Mouse (Mus musculus) embryonic facial prominence, embryonic 13.5 days (tissue): Measurements from ENCODE around the gene Ldlr. TPM values are rescaled to one million over a fixed set of nuclear protein-coding genes. Genes with fewer than 3 reads are reported as not detected.
"Not testable (repeated sequence)": the region's sequence is repeated elsewhere in the genome, so short reads cannot be mapped to it uniquely, and the experiment has no call there.

ENCODE experiments used
- ATAC-seq: fragments of 200-750 bp; cut with Nextera tagmentation; 2 replicates; pipeline ENCODE4 v1.8.0; 2017; ENCODE audit warnings: low read depth; ENCODE audit not compliant: insufficient number of reproducible peaks, insufficient read depth, low FRiP score, low TSS enrichment
- H3K27ac ChIP-seq: fragments of 300-500 bp; sonication (generic); 2 replicates; pipeline ENCODE4 v1.5.1; 2015; ENCODE audit warnings: moderate library complexity, mild to moderate bottlenecking, inconsistent platforms
- H3K27me3 ChIP-seq: fragments of 300-500 bp; sonication (generic); 2 replicates; pipeline ENCODE4 v1.6.1; 2015; ENCODE audit warnings: mild to moderate bottlenecking, inconsistent platforms
- H3K36me3 ChIP-seq: fragments of 300-500 bp; sonication (generic); 2 replicates; pipeline ENCODE4 v1.6.1; 2015; ENCODE audit warnings: mild to moderate bottlenecking, inconsistent platforms
- H3K4me1 ChIP-seq: fragments of 300-500 bp; sonication (generic); 2 replicates; pipeline ENCODE4 v1.6.1; 2015; ENCODE audit warnings: inconsistent platforms
- H3K4me2 ChIP-seq: fragments of 300-500 bp; sonication (generic); 2 replicates; pipeline ENCODE4 v1.6.1; 2015; ENCODE audit warnings: moderate library complexity, mild to moderate bottlenecking, inconsistent platforms
- H3K4me3 ChIP-seq: fragments of 300-500 bp; sonication (generic); 2 replicates; pipeline ENCODE4 v1.5.1; 2015; ENCODE audit warnings: mild to moderate bottlenecking, inconsistent platforms
- H3K9ac ChIP-seq: fragments of 300-500 bp; sonication (generic); 2 replicates; pipeline ENCODE4 v1.6.1; 2015; ENCODE audit warnings: mild to moderate bottlenecking, inconsistent platforms
- H3K9me3 ChIP-seq: fragments of 300-500 bp; sonication (generic); 2 replicates; pipeline ENCODE4 v1.6.1; 2016; ENCODE audit warnings: inconsistent platforms
- WGBS: fragments of 180-500 bp; shearing (Covaris S2); methylation state at CpG from one replicate; pipeline ENCODE4 v1.1.7; 2015; ENCODE audit warnings: mixed read lengths; 5-methylcytosine and 5-hydroxymethylcytosine counted together
- polyA plus RNA-seq: library from polyadenylated mRNA; unstranded; fragments of >200 nt; fragmentation: Nextera tagmentation; extraction: Ambion mirVana; gene quantifications from 2 replicates; pipeline ENCODE4 v1.2.1, GENCODE M21; 2015

The Ldlr gene
- polyA plus RNA-seq, 1 experiment from 2014 or later, result 37.3 TPM

DNA sequence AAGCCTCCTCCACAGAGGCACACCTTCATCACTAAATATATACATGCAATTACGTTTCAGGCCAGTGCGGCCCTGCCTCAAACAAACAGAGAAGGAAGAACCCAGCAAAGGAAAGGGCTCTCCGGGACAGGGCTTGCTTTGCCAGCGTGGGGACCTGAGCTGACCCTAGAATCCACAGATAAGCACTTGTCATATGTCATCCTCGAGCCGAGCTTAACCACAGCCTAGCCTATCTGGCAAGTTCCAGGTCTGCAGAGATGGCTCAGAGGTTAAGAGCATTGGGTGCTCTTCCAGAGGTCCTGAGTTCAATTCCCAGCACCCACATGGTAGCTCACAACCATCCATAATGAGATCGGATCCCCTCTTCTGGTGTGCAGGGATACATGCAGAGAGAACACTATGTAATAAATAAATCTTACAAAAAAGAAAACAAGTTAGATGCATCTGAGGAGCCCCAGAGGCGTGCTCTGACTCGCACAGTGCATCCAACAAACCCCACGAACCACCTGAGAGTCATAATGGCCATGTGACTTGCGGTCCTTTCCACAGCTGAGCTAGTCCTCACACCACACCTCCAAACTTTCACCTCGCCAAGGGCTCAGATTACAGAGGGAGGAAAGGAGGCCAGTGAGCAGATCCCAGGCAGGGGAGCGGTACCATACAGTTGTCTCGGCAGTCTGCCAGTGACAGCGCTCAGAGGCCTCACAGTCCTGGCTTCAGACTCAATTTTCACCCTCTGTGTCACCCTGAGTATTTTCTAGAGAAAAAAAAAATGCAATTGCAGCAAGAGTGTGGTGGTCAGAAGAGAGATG lies 58.6 kb downstream of the Ldlr start:
- 78% methylated on average over 15 of the region's 15 CpGs for WGBS
- no peak for ATAC-seq
- Histone ChIP-seq H3K27me3 (no peaks in the 10 kb centered on the region), H3K9ac (no peak overlapping the region), H3K4me1 (no peaks in the 10 kb centered on the region), H3K4me2 (no peak overlapping the region), H3K36me3 (peaks cover 86% of the 10 kb centered on the region), H3K27ac (no peak overlapping the region), H3K4me3 (no peak overlapping the region), H3K9me3 (no peaks in the 10 kb centered on the region)

DNA sequence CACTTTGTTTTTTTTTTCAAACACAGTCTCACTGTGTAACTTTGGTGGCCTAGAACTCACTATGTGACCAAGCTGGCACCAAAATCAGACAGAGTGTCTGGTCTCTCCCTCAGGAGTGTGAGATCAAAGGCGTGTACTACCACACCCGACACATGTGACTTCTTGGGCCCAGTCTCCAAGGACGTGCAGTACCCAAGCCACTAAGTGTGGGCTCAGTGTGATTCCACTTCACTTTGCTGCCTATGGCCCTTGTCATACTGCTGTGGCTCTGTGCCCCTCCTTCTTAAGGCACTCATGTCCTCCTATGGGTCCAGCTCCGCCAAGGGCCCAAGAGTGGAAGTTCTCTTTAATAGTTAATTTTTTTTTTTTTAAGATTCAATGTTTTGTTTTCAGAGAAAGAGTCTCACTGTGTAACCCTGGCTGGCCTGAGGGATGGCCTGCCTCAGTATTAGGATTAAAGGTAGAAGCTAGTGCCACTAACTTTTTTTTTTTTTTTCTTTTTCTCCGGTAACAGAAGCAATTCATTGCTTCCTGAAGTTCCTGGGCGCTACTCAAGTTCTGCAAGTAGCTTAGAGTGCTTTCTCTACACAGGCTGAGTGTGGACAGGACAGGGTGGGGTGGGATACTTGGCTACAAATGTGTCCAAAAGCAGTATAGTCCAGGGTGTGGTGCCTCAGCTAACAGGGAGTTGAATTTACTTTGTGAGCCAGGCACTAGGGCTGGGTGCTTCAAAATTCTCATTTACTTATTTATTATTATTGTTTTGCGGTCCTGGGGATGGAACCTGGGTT lies 61.4 kb downstream of the Ldlr start:
- no peaks in the 10 kb centered on the region for H3K9me3 ChIP-seq
- no peak overlapping the region for H3K27ac ChIP-seq
- no peak for ATAC-seq
- no peak overlapping the region for H3K4me3 ChIP-seq
- H3K9ac ChIP-seq, result no peak overlapping the region
- WGBS, result 92% methylated on average over 7 of the region's 7 CpGs
- H3K4me1 ChIP-seq, result peaks cover 10% of the 10 kb centered on the region
- H3K36me3 ChIP-seq, result peaks cover 87% of the 10 kb centered on the region
- H3K27me3 ChIP-seq, result no peaks in the 10 kb centered on the region
- no peak overlapping the region for H3K4me2 ChIP-seq

DNA sequence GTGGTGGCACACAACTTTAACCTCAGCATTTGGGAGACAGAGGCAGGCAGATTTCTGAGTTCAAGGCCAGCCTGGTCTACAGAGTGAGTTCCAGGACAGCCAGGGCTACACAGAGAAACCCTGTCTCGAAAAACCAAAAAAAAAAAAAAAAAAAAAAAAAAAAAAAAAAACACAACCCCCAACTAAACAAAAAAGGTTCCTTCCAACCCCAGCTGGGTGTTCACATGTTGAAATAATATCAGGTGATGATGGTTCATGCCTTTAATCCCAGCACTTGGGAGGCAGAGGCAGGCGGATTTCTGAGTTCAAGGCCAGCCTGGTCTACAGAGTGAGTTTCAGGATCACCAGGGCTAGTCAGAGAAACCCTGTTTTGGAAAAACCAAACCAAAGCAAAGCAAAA lies 63.0 kb downstream of the Ldlr start:
- H3K9me3 ChIP-seq, H3K4me2 ChIP-seq, H3K4me3 ChIP-seq, H3K27ac ChIP-seq, ATAC-seq, H3K9ac ChIP-seq, H3K27me3 ChIP-seq: not testable (repeated sequence)
- Histone ChIP-seq H3K36me3 (peaks cover 87% of the 10 kb centered on the region), H3K4me1 (peaks cover 18% of the 10 kb centered on the region)
- 70% methylated on average over 2 of the region's 2 CpGs for WGBS

DNA sequence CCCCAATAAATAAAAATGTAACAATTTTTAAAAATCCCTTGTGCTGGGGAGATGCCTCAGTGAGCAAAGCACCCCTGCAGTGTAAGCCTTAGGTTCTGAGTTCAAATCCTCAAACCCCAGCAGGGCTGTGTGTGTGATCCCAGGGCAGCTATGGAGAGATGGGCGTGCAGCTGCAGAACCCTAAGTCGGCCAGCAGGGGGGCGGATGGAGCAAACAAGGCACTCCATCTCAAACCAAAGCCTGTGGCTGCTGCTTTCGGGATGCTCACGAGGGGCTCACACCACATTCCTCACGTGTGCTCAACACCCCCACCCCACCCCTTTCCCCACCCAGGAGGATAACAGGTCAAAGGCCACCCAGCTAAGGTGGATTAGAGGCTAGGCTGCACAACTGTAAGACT lies 63.6 kb downstream of the Ldlr start:
- Histone ChIP-seq H3K4me1 (peaks cover 24% of the 10 kb centered on the region), H3K36me3 (peaks cover 87% of the 10 kb centered on the region), H3K4me3 (no peak overlapping the region), H3K9me3 (no peaks in the 10 kb centered on the region), H3K4me2 (no peak overlapping the region), H3K9ac (peak overlapping the region; percentile 4; the same call in 1 of the 2 replicates), H3K27ac (no peak overlapping the region), H3K27me3 (no peaks in the 10 kb centered on the region)
- no peak for ATAC-seq
- WGBS, result 10% methylated on average over 6 of the region's 6 CpGs

DNA sequence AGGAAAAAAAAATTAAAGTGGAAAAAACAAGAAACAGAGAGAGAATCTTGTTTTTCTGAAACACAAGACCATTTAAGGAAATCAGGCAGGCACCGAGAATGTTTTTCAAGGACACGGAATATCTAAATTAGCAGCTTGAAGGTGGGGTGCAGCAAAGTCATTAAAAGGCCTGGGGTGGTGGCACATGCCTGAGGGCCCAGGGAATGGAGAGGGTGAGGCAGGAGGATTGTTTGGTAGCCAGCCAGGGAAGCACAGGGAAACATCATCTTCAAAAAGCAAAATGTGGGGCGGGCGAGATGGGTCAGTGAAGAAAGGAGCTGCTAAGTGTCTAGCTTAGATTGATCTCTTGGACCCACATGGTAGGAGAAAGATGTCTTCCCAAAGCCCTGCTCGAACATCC lies 64.4 kb downstream of the Ldlr start:
- Histone ChIP-seq H3K9ac (no peak overlapping the region), H3K4me3 (no peak overlapping the region), H3K4me1 (peaks cover 31% of the 10 kb centered on the region), H3K27ac (peak overlapping the region; percentile 19), H3K4me2 (no peak overlapping the region), H3K36me3 (peaks cover 87% of the 10 kb centered on the region), H3K27me3 (no peaks in the 10 kb centered on the region), H3K9me3 (no peaks in the 10 kb centered on the region)
- ATAC-seq, result no peak
- WGBS, result 73% methylated on average over 5 of the region's 5 CpGs

DNA sequence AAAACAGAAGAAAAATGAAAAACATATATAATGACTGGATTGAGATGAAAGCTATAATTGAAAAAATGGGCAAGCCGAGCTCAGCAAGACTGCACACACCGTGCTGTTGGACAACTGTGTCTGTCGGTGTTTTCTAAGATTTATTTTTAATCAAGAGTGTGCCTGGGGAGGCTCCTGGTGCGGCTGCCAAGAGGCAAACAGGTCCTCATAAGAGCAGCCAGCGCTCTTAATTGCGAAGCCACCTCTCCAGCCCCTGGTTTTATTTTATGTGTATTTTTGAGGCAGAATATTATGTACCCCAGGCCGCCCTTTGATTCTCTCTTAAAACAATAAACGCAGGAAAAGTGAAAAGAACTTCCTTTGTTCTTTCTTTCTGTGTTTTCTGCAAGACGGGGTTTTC lies 65.0 kb downstream of the Ldlr start:
- ATAC-seq, result no peak
- H3K9ac ChIP-seq, result no peak overlapping the region
- no peaks in the 10 kb centered on the region for H3K27me3 ChIP-seq
- peaks cover 37% of the 10 kb centered on the region for H3K4me1 ChIP-seq
- no peak overlapping the region for H3K4me3 ChIP-seq
- peaks cover 90% of the 10 kb centered on the region for H3K36me3 ChIP-seq
- no peak overlapping the region for H3K4me2 ChIP-seq
- 70% methylated on average over 9 of the region's 9 CpGs for WGBS
- H3K9me3 ChIP-seq, result no peaks in the 10 kb centered on the region
- H3K27ac ChIP-seq, result peak overlapping the region; percentile 19

DNA sequence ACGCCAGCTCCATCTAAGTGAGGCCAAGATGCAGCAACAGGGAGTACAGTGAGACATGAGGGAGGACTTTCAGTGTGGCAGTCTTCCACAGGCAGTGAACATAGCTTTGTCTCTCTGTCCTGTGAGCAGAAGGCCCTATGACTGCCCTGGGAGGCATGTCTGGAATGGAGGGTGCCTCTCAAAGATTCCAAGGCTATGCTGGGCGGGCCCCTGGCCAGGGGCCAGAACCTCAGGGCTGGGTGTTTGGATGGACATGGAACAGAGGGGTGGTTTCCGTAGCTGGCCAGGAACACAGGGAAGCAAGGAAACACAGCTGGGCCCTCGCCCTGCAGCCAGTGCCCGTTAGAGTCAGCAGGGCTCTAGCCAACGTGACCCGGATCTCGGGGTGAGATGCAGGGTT lies 68.6 kb downstream of the Ldlr start:
- 85% methylated on average over 8 of the region's 8 CpGs for WGBS
- no peak for ATAC-seq
- no peaks in the 10 kb centered on the region for H3K27me3 ChIP-seq
- peaks cover 87% of the 10 kb centered on the region for H3K36me3 ChIP-seq
- H3K27ac ChIP-seq, result no peak overlapping the region
- no peaks in the 10 kb centered on the region for H3K9me3 ChIP-seq
- peaks cover 55% of the 10 kb centered on the region for H3K4me1 ChIP-seq
- 0 out of 2 replicates have a peak overlapping the region, but pooled peaks have one; percentile 7 for H3K4me2 ChIP-seq
- H3K9ac ChIP-seq, result no peak overlapping the region
- H3K4me3 ChIP-seq, result no peak overlapping the region

DNA sequence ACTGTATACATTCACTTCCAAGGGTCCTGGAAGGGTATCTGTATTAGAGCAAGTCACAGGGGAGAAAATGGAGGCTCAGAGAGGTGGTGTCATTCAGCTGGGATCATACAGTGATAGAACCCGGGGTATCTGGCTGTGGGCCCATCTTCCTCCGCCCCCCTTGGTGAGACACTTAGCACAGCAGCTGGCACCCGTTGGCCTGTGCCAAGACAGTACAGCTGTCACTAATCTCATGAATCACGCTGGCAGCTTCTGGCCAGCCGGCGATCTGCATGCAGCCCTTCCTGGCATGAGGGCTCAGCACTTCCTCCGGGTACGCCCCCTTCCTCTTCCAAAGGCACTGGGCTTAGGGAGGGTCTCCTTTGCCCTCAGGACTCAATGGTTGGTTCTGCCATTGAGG lies 69.4 kb downstream of the Ldlr start:
- Histone ChIP-seq H3K9ac (peak overlapping the region; percentile 44; the same call in 1 of the 2 replicates), H3K27ac (no peak overlapping the region), H3K27me3 (no peaks in the 10 kb centered on the region), H3K4me2 (peak overlapping the region; percentile 36), H3K4me1 (peaks cover 56% of the 10 kb centered on the region), H3K9me3 (no peaks in the 10 kb centered on the region), H3K36me3 (peaks cover 82% of the 10 kb centered on the region), H3K4me3 (no peak overlapping the region)
- no peak for ATAC-seq
- WGBS, result 56% methylated on average over 8 of the region's 8 CpGs

DNA sequence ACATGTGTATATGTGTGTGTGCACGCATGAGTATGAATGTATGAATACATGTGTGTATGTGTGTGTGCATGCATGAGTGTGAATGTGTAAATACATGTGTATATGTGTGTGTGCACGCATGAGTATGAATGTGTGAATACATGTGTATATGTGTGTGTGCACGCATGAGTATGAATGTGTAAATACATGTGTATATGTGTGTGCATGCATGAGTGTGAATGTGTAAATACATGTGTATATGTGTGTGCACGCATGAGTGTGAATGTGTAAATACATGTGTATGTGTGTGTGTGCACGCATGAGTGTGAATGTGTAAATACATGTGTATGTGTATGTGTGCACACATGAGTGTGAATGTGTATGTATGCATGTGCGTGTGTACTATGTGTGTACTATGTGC lies 70.2 kb downstream of the Ldlr start:
- not testable (repeated sequence) for H3K4me3 ChIP-seq, H3K27ac ChIP-seq, H3K9me3 ChIP-seq, H3K9ac ChIP-seq, H3K27me3 ChIP-seq, ATAC-seq, H3K4me2 ChIP-seq
- Histone ChIP-seq H3K36me3 (peaks cover 73% of the 10 kb centered on the region), H3K4me1 (peaks cover 52% of the 10 kb centered on the region)
- WGBS, result 96% methylated on average over 6 of the region's 6 CpGs

DNA sequence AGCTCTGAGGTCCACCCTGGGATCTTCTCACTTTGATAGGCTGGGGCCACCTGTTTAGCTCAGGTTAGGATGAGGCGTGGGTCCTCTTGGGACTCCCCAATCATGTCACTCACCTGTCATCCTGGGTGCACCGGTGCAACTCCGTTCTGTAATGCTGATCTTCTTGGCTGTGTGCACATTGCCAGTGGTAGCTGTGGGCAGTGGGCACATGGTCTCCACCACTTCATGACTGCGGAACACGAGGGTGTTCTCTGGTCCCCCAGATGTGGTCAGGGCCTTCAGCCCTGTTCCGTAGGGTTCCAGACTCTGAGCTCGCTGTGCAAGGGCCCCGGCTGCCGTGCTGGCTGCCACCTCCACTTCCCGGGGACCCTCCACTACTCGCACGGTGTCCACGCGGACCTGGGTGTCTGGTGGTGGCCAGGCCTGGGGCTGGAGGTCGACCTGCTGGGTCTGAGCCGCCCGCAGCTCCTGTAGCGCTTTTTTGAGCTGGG lies 71.1 kb downstream of the Ldlr start:
- ATAC-seq, result no peak
- H3K27me3 ChIP-seq, result no peaks in the 10 kb centered on the region
- H3K9ac ChIP-seq, result no peak overlapping the region; the same call in 1 of the 2 replicates
- no peak overlapping the region for H3K4me3 ChIP-seq
- H3K4me1 ChIP-seq, result peaks cover 58% of the 10 kb centered on the region
- peaks cover 64% of the 10 kb centered on the region for H3K36me3 ChIP-seq
- no peaks in the 10 kb centered on the region for H3K9me3 ChIP-seq
- no peak overlapping the region for H3K27ac ChIP-seq
- WGBS, result 95% methylated on average over 18 of the region's 18 CpGs
- no peak overlapping the region for H3K4me2 ChIP-seq

DNA sequence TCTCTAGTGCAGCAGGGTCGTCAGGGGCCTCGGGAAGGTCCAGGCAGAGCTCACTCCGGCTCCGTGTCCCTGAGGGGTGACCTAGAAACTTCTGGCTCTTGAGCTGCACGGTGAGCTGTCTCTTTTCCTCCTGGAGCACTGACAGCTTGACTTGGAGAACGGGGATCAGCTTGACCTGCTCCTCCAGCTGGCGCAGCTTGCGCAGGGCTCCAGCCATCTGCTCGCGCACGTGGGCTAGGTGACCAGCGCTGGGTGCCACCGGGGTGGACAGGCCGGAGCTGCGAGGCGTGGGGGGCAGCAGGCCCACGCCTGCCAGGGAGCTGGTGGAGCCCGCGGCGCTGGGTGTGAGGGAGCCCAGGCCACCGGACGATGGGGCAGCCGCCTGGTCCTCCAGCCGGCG lies 71.6 kb downstream of the Ldlr start:
- peaks cover 59% of the 10 kb centered on the region for H3K36me3 ChIP-seq
- peak overlapping the region; percentile 75; the same call in 1 of the 2 replicates for H3K4me2 ChIP-seq
- ATAC-seq, result no peak
- H3K4me1 ChIP-seq, result peaks cover 58% of the 10 kb centered on the region
- no peak overlapping the region for H3K9ac ChIP-seq
- H3K27me3 ChIP-seq, result no peaks in the 10 kb centered on the region
- no peak overlapping the region for H3K4me3 ChIP-seq
- H3K9me3 ChIP-seq, result no peaks in the 10 kb centered on the region
- no peak overlapping the region for H3K27ac ChIP-seq
- WGBS, result 94% methylated on average over 25 of the region's 25 CpGs
